Mouse (Mus musculus): ENCODE data around the gene Gm21190.
"Not testable (repeated sequence)": the region's sequence is repeated elsewhere in the genome, so short reads cannot be mapped to it uniquely, and the experiment has no call there.

DNA sequence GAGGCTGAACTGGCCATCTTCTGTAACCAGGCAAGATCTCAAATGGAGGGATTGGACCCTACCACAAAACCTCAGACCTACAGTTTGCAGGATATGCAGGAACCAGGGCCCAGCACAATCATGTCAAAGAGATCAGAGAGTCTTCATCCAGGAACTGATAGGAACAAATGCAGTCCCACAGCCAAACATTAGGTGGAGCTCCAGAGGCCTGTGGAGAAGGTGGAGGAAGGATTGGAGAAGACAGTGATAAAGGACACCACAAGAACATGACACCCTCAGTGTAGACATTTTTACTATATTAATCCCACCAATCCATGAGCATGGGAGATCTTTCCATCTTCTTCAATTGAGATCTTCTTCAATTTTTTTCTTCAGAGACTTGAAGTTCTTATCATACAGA lies 6.6 kb downstream of the Gm21190 start:
- not testable (repeated sequence) for TF ChIP-seq POLR2A (IDR thresholded peaks at IDR 0.05; ENCODE audit: extremely low read depth, insufficient read depth, low read length); CTCF (IDR thresholded peaks at IDR 0.05; ENCODE audit: low read depth, low read length)

Measured in liver, adult 2 months (tissue).